Mouse (Mus musculus) urinary bladder, postnatal 10 days (tissue): ENCODE measurements around the gene Gm43518.

Experiments used
- DNase-seq: peaks from one replicate; pipeline ENCODE4 v3.0.0; 2022; ENCODE audit warnings: low spot score

Gm43518 gene

GRCm38 (mm10) chr5:123979221-123979979, 52.2 kb downstream of the Gm43518 start:
- DNase-seq, result no peak

DNA sequence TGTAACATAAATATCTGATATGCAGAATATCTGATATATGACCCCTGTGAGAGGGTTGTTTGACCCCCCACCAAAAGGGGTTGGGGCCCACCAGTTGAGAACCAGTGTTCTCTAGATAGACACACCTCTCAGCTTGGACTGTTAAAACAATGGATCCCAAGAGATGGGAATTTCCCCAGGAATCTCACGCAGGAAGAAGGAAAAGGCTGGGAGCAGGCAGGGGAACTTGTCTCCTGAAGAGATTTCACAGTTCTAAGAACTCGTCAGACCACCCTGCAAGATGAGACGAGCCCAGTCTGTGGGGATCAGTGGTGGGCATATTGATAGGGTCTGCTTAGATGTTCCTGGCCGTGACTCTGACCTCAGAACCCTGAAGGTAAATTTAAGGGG, 52.8 kb downstream of the Gm43518 start:
- no peak for DNase-seq

DNA sequence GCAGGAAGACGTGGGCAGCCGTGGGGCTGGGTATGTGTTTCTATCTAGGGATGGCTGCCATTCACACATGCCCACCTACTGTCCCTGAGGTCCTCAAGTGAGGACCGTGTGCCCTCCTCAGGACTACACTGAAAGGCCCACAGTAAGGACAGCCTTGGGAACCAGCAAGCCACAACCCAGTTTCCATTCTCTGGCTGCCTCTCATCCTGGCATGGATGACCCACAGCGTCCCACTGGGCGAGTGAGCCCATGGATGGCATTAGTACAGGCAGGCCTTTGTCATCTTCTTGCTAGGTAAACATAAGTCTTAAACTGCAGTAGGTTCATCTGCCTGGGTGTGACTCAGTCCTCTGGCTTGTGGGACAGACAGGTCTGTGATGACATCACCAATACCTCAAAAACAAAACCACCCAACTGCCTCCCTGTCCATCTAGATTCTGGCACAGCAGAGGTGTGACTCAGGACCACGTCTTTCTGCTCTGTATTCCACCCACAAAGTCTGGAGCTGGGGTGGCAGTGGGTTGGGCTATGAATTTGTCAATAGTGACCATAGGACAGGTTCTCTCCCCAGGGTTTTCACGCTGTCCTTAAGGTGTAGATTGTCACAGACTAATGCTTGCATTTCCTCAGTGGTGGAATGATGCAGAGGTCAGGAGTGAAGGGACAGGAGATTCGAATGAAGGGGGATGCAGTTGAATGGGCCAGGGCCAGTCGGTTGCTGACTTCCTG, 53.5 kb downstream of the Gm43518 start:
- DNase-seq, result no peak

- no peak for DNase-seq
Observed at GRCm38 (mm10) chr5:123981250-123981554, 54.0 kb downstream of the Gm43518 start.

DNA sequence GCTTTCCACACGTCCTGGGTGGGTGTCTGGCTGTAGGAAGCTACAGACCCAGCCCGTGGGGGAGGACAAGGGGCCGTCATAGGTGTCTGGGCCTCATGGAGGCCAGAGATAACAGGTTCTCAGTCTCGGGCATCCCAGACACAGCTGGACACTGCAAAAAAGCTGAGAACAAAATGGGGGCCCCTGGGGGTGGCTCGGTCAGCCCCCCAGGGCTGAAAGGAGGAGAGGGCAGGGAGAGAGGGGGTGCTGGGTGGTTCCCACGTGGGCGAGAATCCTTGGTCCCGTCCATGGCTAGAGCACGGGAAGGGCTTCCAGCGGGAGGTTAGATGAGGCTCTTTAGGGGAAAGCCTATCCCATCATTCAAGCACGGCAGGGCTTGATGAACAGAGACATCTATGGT, 55.6 kb downstream of the Gm43518 start:
- no peak for DNase-seq

DNA sequence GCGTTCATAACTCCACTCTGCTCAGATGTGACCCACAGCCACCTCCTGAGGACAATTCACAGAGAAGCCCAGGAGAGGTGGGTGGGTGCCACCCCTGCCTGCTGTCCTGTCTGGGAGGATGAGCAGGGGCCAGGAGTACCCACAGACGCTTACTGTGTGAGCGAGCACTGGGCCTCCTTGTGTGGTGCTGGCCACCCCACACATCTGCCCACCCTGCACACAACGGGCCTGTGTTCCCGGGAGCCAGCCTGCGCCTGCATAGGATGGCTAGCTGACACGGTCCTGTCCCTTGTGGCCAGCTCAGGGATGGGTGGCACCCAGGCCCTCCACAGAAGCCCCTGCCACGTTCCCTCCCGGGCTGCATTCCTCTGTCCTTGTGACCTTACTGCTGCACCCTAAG, 58.2 kb downstream of the Gm43518 start:
- DNase-seq, result no peak

DNA sequence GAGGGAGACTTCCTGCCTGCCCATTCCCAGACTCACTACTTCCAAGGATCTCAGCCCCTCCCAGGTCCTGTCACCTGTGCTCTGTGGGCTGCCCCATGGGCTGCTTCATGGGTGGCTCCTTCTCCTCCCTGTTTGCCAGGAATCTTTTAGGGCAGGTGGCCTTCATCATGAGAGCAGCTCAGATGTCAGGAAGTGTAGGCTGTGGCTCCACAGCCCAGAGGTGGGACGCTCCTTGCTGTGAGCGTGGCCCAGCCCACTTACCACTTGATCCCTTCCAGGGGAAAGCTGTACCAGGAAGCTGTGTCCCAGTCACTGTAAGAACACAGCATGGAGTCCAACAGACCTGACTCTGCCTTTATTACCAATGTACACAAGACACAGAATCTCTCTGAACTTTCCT, 59.7 kb downstream of the Gm43518 start:
- no peak for DNase-seq

DNA sequence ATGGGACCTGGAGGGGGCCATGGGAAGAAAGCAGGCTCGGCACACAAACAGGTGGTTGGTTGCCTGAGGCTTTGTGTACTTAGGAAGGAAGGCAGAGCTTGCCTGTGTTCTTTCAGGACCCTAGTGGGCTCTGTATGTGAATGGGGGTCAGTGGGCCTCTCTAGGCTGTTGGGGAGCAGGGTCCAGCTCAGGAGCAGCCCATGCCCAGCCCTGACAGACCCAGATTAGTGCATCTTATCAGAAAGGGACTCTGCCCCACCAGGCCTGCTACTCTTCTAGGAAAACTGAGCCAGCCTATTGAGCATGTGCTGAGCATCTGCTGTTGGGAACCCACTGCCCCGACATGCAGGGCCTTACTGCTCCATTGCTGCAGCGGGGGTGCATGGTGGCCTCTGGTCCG, 60.3 kb downstream of the Gm43518 start:
- no peak for DNase-seq
